Mouse (Mus musculus) MN1 (cell line): Measurements from ENCODE around the gene Tmem87b.

Experiments
- DNase-seq: peaks from one replicate; pipeline ENCODE4 v3.0.0-alpha.2; 2016; ENCODE audit warnings: low spot score

Tmem87b gene

GRCm38 (mm10) chr2:128818956-128819643 lies 1.2 kb downstream of the Tmem87b start:
- DNase-seq: peak; percentile 24

- DNase-seq: no peak
These were observed 2.7 kb downstream of the Tmem87b start for GRCm38 (mm10) chr2:128820631-128821030.

GRCm38 (mm10) chr2:128823893-128824292 lies 6.0 kb downstream of the Tmem87b start:
- no peak for DNase-seq

- DNase-seq: no peak
These were observed 9.9 kb downstream of the Tmem87b start for GRCm38 (mm10) chr2:128827787-128828186.

- no peak for DNase-seq
These were observed 14.7 kb downstream of the Tmem87b start for GRCm38 (mm10) chr2:128832611-128833010.

GRCm38 (mm10) chr2:128833035-128833434 lies 15.1 kb downstream of the Tmem87b start:
- DNase-seq: no peak

GRCm38 (mm10) chr2:128833435-128833834 lies 15.5 kb downstream of the Tmem87b start:
- DNase-seq: no peak

- DNase-seq: no peak
These were observed 19.6 kb downstream of the Tmem87b start for GRCm38 (mm10) chr2:128837531-128837930.

GRCm38 (mm10) chr2:128838611-128839010 lies 20.7 kb downstream of the Tmem87b start:
- DNase-seq: no peak

GRCm38 (mm10) chr2:128839501-128839900 lies 21.6 kb downstream of the Tmem87b start:
- DNase-seq: no peak

GRCm38 (mm10) chr2:128842437-128842836 lies 24.5 kb downstream of the Tmem87b start:
- no peak for DNase-seq

GRCm38 (mm10) chr2:128850036-128850435 lies 32.1 kb downstream of the Tmem87b start:
- DNase-seq: no peak

- no peak for DNase-seq
These were observed 38.8 kb downstream of the Tmem87b start for GRCm38 (mm10) chr2:128856673-128857072.

- DNase-seq: no peak
These were observed 41.0 kb downstream of the Tmem87b start for GRCm38 (mm10) chr2:128858962-128859361.

GRCm38 (mm10) chr2:128859861-128860260 lies 41.9 kb downstream of the Tmem87b start:
- peak; percentile 13 for DNase-seq

- DNase-seq: no peak
These were observed 44.7 kb downstream of the Tmem87b start, which contains the start of gene Fbln7 for GRCm38 (mm10) chr2:128862636-128863035. Fbln7 (plus strand) TSS chr2:128862981.

GRCm38 (mm10) chr2:128863777-128864331 lies 45.9 kb downstream of the Tmem87b start:
- no peak for DNase-seq

- no peak for DNase-seq
These were observed 47.1 kb downstream of the Tmem87b start for GRCm38 (mm10) chr2:128865061-128865460.

GRCm38 (mm10) chr2:128871656-128872055 lies 53.7 kb downstream of the Tmem87b start:
- no peak for DNase-seq

- no peak for DNase-seq
These were observed 54.3 kb downstream of the Tmem87b start for GRCm38 (mm10) chr2:128872256-128872655.

GRCm38 (mm10) chr2:128875526-128875925 lies 57.6 kb downstream of the Tmem87b start:
- DNase-seq: no peak

- no peak for DNase-seq
These were observed 63.3 kb downstream of the Tmem87b start for GRCm38 (mm10) chr2:128881236-128881635.

- no peak for DNase-seq
These were observed 67.4 kb downstream of the Tmem87b start for GRCm38 (mm10) chr2:128885225-128885811.
